Mouse (Mus musculus): ENCODE results near the gene Inip.

DNA sequence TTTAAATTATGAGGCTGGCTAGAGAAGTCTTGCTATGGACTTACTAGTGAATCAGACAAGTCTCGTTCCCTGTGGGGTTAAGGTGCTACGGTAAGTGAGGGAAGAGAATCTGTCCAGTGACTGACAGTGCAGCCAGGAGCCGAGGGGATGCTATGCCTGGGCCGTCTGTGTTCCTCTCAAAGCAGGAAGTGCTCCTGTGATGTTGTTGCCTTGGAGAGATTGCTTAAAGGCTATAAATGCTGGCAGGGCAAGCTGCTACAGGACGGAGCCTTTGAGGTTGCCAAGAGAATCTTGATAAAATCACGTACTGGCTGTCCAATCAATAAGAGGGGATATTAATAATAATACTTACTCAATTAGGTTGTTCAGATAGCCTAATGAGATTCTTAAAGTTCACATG is 31.4 kb upstream of the Inip start:
- no peak for TF ChIP-seq TAL1 (IDR thresholded peaks at IDR 0.05; ENCODE audit: low read length)
- TF ChIP-seq GATA1 (IDR thresholded peaks at IDR 0.05; ENCODE audit: low read length), result no peak
